Mouse (Mus musculus) thymus, adult 2 months (tissue): ENCODE measurements around the gene Atoh8. TPM values are rescaled to one million over a fixed set of nuclear protein-coding genes. Genes with fewer than 3 reads are reported as not detected.

Experiments
- DNase-seq: peaks from one replicate; pipeline ENCODE4 v3.0.0; 2021
- H3K27ac ChIP-seq: fragments of 200-500 bp; 2 replicates; pipeline ENCODE4 v1.5.1; 2012; ENCODE audit warnings: low read length, control low read depth; ENCODE audit not compliant: control insufficient read depth, insufficient read depth
- H3K27me3 ChIP-seq: fragments of 200-500 bp; 2 replicates; pipeline ENCODE4 v1.6.1; 2012; ENCODE audit warnings: mild to moderate bottlenecking, low read length, moderate library complexity, mixed read lengths; ENCODE audit not compliant: control insufficient read depth, insufficient read depth
- H3K36me3 ChIP-seq: fragments of 200-500 bp; 2 replicates; pipeline ENCODE4 v1.6.1; 2012; ENCODE audit warnings: mild to moderate bottlenecking, low read length, moderate library complexity; ENCODE audit not compliant: control insufficient read depth, insufficient read depth
- H3K4me1 ChIP-seq: fragments of 200-500 bp; replicated peaks from 2 replicates; pipeline ENCODE4 v1.6.1; 2012; ENCODE audit warnings: low read length; ENCODE audit not compliant: control insufficient read depth, insufficient read depth
- H3K4me3 ChIP-seq: fragments of 200-500 bp; 2 replicates; pipeline ENCODE4 v1.5.1; 2012; ENCODE audit warnings: mild to moderate bottlenecking, low read length, control low read depth, moderate library complexity; ENCODE audit not compliant: control insufficient read depth, insufficient read depth
- CTCF ChIP-seq: fragments of 200-500 bp; IDR thresholded peaks from 2 replicates; pipeline ENCODE4 v1.5.1; 2012; ENCODE audit warnings: mild to moderate bottlenecking, control low read depth, low read length, moderate library complexity, borderline replicate concordance; ENCODE audit not compliant: control insufficient read depth, poor library complexity, insufficient read depth; ENCODE audit errors: extremely low read depth
- POLR2A ChIP-seq: fragments of 200-500 bp; IDR thresholded peaks from 2 replicates; pipeline ENCODE4 v1.6.1; 2012; ENCODE audit warnings: mild to moderate bottlenecking, low read length, control low read depth, moderate library complexity; ENCODE audit not compliant: control insufficient read depth, poor library complexity, insufficient read depth; ENCODE audit errors: extremely low read depth
- WGBS: fragments of 180-500 bp; shearing (Covaris S2); methylation state at CpG from one replicate; pipeline ENCODE4 v1.1.7; 2018; 5-methylcytosine and 5-hydroxymethylcytosine counted together
- polyA plus RNA-seq: library from polyadenylated mRNA; depleted of rRNA; stranded (reverse); fragments of >200 nt; gene quantifications from 2 replicates; pipeline ENCODE4 v1.2.3, GENCODE M21; 2012

Gene Atoh8
- polyA plus RNA-seq, 1 experiment = 3.8 TPM

DNA sequence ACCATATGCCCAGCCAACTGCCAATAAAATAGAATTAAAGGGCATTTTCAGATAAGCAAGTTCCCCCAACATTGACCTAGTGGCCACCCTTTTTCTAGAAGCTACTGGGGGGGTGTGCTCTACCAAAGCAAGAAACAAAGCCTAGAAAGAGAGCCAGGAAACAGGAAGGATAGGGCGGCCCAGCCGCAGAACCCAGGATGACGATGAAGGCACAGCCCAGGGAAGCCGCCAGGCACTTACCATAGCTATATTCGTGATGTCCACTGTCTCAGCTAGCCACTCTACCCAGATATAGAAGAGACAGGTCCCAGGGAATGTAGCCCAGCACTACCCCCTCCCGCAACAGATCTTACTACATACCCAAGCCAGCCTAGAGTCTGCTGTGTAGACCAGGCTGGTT lies 30.3 kb upstream of the Atoh8 start:
- DNase-seq = no peak
- WGBS = 26% methylated on average over 6 of the region's 6 CpGs
- no peaks in the 10 kb centered on the region for H3K4me1 ChIP-seq
- H3K4me3 ChIP-seq = no peak overlapping the region
- H3K36me3 ChIP-seq = no peaks in the 10 kb centered on the region
- no peak overlapping the region for H3K27ac ChIP-seq
- no peaks in the 10 kb centered on the region; the same call in 1 of the 2 replicates for H3K27me3 ChIP-seq
- no peak for TF ChIP-seq POLR2A
- TF ChIP-seq CTCF = no peak

DNA sequence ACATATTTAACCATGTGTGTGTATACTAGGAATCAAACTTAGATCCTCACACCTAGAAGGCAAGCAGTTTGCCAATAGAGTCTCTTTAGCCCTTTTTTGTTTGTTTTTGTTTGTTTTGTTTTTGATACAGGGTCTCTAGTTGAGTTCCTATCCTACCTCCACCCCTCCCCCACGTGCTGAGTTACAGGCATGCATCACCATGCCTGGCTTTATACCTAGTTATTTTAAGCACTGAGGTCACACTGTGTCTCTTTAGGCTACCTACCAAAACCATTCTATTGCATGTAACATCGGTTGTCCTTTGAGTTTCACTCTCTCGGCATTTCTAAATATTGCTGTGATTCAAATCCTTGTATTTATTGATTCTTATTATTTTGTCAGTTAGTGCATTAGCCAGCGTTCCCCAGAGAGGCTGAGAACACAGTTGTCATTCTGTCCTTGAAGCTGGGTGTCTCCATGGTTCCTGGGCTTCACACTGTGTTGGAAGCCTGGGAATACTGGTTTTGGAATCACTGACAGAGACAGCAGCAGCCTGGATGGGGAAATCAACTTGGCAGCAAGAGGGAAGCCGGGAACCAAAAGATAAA lies 28.4 kb upstream of the Atoh8 start:
- H3K36me3 ChIP-seq = no peaks in the 10 kb centered on the region
- DNase-seq = no peak
- H3K4me3 ChIP-seq = no peak overlapping the region
- TF ChIP-seq POLR2A = no peak
- 80% methylated on average over 5 of the region's 5 CpGs for WGBS
- no peaks in the 10 kb centered on the region; the same call in 1 of the 2 replicates for H3K27me3 ChIP-seq
- H3K4me1 ChIP-seq = no peaks in the 10 kb centered on the region
- H3K27ac ChIP-seq = no peak overlapping the region

DNA sequence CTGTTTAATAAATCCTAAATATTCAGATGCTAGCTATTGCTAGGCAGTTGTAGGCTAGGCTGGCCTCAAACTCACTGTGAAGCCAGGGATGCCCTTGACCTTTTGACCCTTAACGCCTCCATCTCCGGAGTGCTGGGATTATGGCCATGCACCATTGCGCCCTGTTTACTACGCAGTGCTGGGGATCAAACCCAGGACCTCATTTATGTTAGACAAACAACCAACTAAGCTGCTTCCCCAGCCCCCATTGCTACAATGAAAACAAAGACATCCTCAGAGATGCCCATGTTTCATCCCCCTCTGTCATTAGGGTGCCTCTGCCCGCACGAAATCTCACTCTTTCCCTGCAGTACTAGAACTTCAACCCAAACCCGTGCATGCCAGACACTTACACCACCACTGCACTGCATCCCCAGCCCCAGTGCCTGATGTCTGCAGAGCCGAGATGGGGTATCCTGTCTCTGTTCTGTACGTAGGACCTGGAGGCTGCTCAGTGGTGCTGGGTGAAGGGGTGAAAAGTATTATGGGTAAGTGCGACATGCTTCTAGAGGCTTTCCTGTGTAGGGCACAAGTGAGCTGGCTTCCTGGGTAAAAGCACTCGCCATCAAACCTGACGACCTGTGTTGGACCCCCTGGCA lies 26.4 kb upstream of the Atoh8 start:
- Histone ChIP-seq H3K4me3 (no peak overlapping the region), H3K36me3 (no peaks in the 10 kb centered on the region)

DNA sequence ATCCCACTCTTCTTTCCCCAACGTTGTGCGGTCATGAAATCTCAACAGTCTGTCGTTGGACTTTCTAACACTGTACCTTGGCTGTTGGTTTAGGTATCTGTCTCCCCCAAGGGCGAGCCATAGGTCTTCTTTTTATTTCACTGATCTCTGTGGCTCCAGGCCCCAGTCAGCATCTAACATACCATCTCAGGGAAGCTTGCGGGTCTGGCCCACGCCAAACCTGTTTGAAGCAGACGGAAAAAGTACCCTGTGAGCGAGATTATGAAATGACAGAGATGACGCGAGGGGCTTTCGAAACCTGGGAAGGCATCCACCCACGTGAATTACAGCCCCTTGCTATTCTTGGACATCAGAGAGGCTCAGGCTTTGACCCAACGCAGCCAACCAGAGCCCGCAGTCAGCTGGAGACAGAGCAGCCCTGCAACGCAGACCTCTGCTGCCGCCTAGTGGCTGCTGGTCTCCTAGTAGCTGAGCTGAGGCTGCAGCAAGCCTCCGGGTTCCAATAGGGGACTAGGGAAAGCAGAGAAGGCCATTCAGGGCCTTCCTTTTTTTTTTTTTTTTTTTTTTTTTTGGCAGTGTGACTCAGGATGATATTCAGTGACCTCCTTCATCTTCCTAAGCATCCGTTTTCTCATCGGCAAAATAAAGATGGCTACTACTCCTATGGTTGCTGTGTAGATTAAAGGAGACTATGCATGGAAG lies 25.8 kb upstream of the Atoh8 start:
- H3K27ac ChIP-seq = no peak overlapping the region
- 41% methylated on average over 19 of the region's 19 CpGs for WGBS
- no peaks in the 10 kb centered on the region for H3K36me3 ChIP-seq

More for the DNA sequence above, 26.4 kb upstream of the Atoh8 start:
- no peak for DNase-seq
- 91% methylated on average over 12 of the region's 12 CpGs for WGBS
- Histone ChIP-seq H3K27me3 (no peaks in the 10 kb centered on the region), H3K4me1 (no peaks in the 10 kb centered on the region), H3K27ac (no peak overlapping the region)
- no peak for TF ChIP-seq CTCF
- no peak for TF ChIP-seq POLR2A

DNA sequence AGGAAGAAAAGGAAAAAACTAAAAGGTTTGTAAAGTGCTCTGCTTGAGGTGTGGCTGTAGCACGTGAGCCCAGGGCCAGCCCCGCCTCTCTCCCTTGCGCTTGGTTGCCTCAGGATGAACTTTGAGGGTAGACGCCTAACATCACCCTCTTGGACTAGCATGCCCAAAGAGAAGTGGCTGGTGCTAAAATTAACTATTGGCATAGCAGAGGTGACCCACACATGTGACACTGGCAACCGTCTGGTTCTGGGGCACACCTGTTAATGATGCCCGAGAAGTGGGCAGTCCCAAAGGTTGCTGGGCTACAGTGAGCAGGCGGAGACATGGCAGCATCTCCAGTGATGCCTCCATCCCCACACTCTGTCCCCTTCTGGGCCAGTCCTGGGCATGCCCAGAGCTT lies 24.1 kb upstream of the Atoh8 start:
- no peak for TF ChIP-seq POLR2A
- no peak for TF ChIP-seq CTCF
- DNase-seq = no peak
- 78% methylated on average over 7 of the region's 7 CpGs for WGBS
- H3K4me3 ChIP-seq = no peak overlapping the region
- H3K27me3 ChIP-seq = no peaks in the 10 kb centered on the region
- H3K36me3 ChIP-seq = no peaks in the 10 kb centered on the region
- H3K27ac ChIP-seq = no peak overlapping the region
- H3K4me1 ChIP-seq = no peaks in the 10 kb centered on the region

More for the DNA sequence above, 25.8 kb upstream of the Atoh8 start:
- Histone ChIP-seq H3K4me3 (no peak overlapping the region), H3K27me3 (no peaks in the 10 kb centered on the region), H3K4me1 (no peaks in the 10 kb centered on the region)
- TF ChIP-seq POLR2A = no peak
- peak; percentile 95 for TF ChIP-seq CTCF
- peak; percentile 79 for DNase-seq

DNA sequence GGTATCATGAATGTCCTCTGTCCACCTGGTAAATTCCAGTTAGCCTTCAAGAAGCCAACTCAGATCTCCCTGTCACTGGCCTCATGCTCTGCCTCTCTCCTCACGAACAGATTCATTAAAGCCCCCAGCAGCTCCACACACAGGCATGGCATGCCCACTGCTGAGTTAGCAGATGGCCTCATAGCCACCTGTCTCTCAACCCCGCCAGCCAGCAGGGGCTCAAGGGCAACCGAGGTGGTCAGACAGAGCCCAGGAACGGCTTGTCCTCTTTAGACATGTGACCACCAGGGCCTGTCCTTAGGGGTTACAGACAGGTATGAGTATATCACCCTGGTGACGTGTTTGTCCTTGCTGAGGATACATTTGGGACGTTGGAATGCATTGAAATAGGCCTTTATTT lies 19.9 kb upstream of the Atoh8 start:
- Histone ChIP-seq H3K36me3 (no peaks in the 10 kb centered on the region), H3K4me3 (no peak overlapping the region), H3K27me3 (no peaks in the 10 kb centered on the region), H3K27ac (no peak overlapping the region), H3K4me1 (no peaks in the 10 kb centered on the region)
- TF ChIP-seq POLR2A (no peak), CTCF (no peak)
- no peak for DNase-seq
- 94% methylated on average over 6 of the region's 6 CpGs for WGBS
